Mouse (Mus musculus) layer of hippocampus, adult 2 months (tissue): ENCODE data around the gene Nup214. TPM values are rescaled to one million over a fixed set of nuclear protein-coding genes. Genes with fewer than 3 reads are reported as not detected.

Source experiments
- DNase-seq, 2 experiments: peaks; one replicate each; pipeline ENCODE4 v3.0.0; 2022; ENCODE audit warnings: low spot score in 2 of 2
- H3K27ac ChIP-seq: fragments of 200-600 bp; 2 replicates; pipeline ENCODE4 v1.8.1; 2022
- H3K4me3 ChIP-seq: fragments of 200-600 bp; 2 replicates; pipeline ENCODE4 v1.8.1; 2022; ENCODE audit warnings: mild to moderate bottlenecking
- CTCF ChIP-seq: fragments of 200-600 bp; conservative IDR thresholded peaks from 2 replicates; pipeline ENCODE4 v1.8.1; 2022; ENCODE audit warnings: antibody characterized with exemption, mild to moderate bottlenecking, moderate library complexity
- total RNA-seq, 2 experiments: library from RNA; stranded (reverse); gene quantifications; 2 replicates each; pipeline ENCODE4 v1.2.3; 2021

The Nup214 gene
- total RNA-seq, 2 experiments from 2014 or later = 67.0 to 69.3 TPM

- no peak for TF ChIP-seq CTCF
- Histone ChIP-seq H3K27ac (no peak overlapping the region), H3K4me3 (peak overlapping the region; percentile 0; the same call in 1 of the 2 replicates)
- no peak for DNase-seq
Observed at GRCm38 (mm10) chr2:31952236-31952635, 22.0 kb upstream of the Nup214 start.

GRCm38 (mm10) chr2:31952725-31953124 lies 21.5 kb upstream of the Nup214 start:
- no peak overlapping the region for H3K27ac ChIP-seq
- TF ChIP-seq CTCF = no peak
- no peak for DNase-seq
- no peak overlapping the region; the same call in 1 of the 2 replicates for H3K4me3 ChIP-seq

GRCm38 (mm10) chr2:31953687-31954086 lies 20.5 kb upstream of the Nup214 start:
- no peak for TF ChIP-seq CTCF
- no peak for DNase-seq
- Histone ChIP-seq H3K4me3 (no peak overlapping the region), H3K27ac (no peak overlapping the region)

GRCm38 (mm10) chr2:31954779-31955181 lies 19.5 kb upstream of the Nup214 start:
- no peak overlapping the region for H3K4me3 ChIP-seq
- no peak for TF ChIP-seq CTCF
- DNase-seq = no peak
- H3K27ac ChIP-seq = no peak overlapping the region

GRCm38 (mm10) chr2:31955686-31956085 lies 18.6 kb upstream of the Nup214 start:
- Histone ChIP-seq H3K4me3 (no peak overlapping the region), H3K27ac (no peak overlapping the region)
- TF ChIP-seq CTCF = no peak
- DNase-seq = no peak

- Histone ChIP-seq H3K27ac (no peak overlapping the region), H3K4me3 (no peak overlapping the region)
- no peak for DNase-seq
- no peak for TF ChIP-seq CTCF
Observed at GRCm38 (mm10) chr2:31957211-31957610, 17.0 kb upstream of the Nup214 start.

GRCm38 (mm10) chr2:31960986-31961385 lies 13.2 kb upstream of the Nup214 start:
- Histone ChIP-seq H3K4me3 (no peak overlapping the region), H3K27ac (peak overlapping the region; percentile 91)
- no peak for TF ChIP-seq CTCF
- DNase-seq = no peak

GRCm38 (mm10) chr2:31961791-31962222 lies 12.4 kb upstream of the Nup214 start:
- Histone ChIP-seq H3K27ac (peak overlapping the region; percentile 91), H3K4me3 (no peak overlapping the region)
- no peak for DNase-seq
- no peak for TF ChIP-seq CTCF

GRCm38 (mm10) chr2:31962501-31963224 lies 11.6 kb upstream of the Nup214 start:
- Histone ChIP-seq H3K27ac (peak overlapping the region; percentile 91), H3K4me3 (no peak overlapping the region)
- DNase-seq = peak; percentile 58 to 83
- TF ChIP-seq CTCF = peak; percentile 57

GRCm38 (mm10) chr2:31963491-31963890 lies 10.7 kb upstream of the Nup214 start:
- TF ChIP-seq CTCF = no peak
- no peak overlapping the region for H3K4me3 ChIP-seq
- H3K27ac ChIP-seq = peak overlapping the region; percentile 91
- DNase-seq = no peak

- DNase-seq = no peak
- peak overlapping the region; percentile 91; the same call in 1 of the 2 replicates for H3K27ac ChIP-seq
- TF ChIP-seq CTCF = no peak
- no peak overlapping the region for H3K4me3 ChIP-seq
Observed at GRCm38 (mm10) chr2:31964191-31964590, 10.0 kb upstream of the Nup214 start.

- peak in 1 of 2 experiments; percentile 41 for DNase-seq
- Histone ChIP-seq H3K4me3 (no peak overlapping the region), H3K27ac (no peak overlapping the region)
- TF ChIP-seq CTCF = peak; percentile 73
Observed at GRCm38 (mm10) chr2:31965110-31965509, 9.1 kb upstream of the Nup214 start.

GRCm38 (mm10) chr2:31966801-31967200 lies 7.4 kb upstream of the Nup214 start:
- H3K4me3 ChIP-seq = no peak overlapping the region
- TF ChIP-seq CTCF = no peak
- H3K27ac ChIP-seq = no peak overlapping the region

GRCm38 (mm10) chr2:31972589-31972988 lies 1.6 kb upstream of the Nup214 start:
- no peak for TF ChIP-seq CTCF
- no peak overlapping the region for H3K27ac ChIP-seq
- DNase-seq = no peak
- no peak overlapping the region for H3K4me3 ChIP-seq

More at GRCm38 (mm10) chr2:31966801-31967200, 7.4 kb upstream of the Nup214 start:
- no peak for DNase-seq
